Mouse (Mus musculus) neural tube, embryonic 15.5 days (tissue): Measurements from ENCODE around the gene Tlr3. TPM values are rescaled to one million over a fixed set of nuclear protein-coding genes. Genes with fewer than 3 reads are reported as not detected.

Source experiments
- polyA plus RNA-seq: library from polyadenylated mRNA; unstranded; fragments of >200 nt; fragmentation: Nextera tagmentation; extraction: Ambion mirVana; gene quantifications from 2 replicates; pipeline ENCODE4 v1.2.1, GENCODE M21; 2015

Gene Tlr3
- polyA plus RNA-seq, 1 experiment from 2014 or later = 0.84 TPM

Other genes with a start within 250 kb of the Tlr3 start
- gene F11, start 149.0 kb downstream of the Tlr3 start, polyA plus RNA-seq = not detected in 2 replicates
- 0.09 TPM in 1 of 2 replicates, not detected in the other for gene Klkb1, start 116.2 kb downstream of the Tlr3 start, polyA plus RNA-seq
- gene Gm45753, start 102.6 kb downstream of the Tlr3 start, polyA plus RNA-seq = 0.11 TPM in 1 of 2 replicates, not detected in the other
- 1.5 and 1.8 TPM in 2 replicates for gene Cyp4v3, start 77.9 kb downstream of the Tlr3 start, polyA plus RNA-seq
- gene Fam149a, start 28.8 kb downstream of the Tlr3 start, polyA plus RNA-seq = 11.7 and 13.3 TPM in 2 replicates
- 43.4 and 48.8 TPM in 2 replicates for gene Sorbs2, start 96.7 kb upstream of the Tlr3 start, polyA plus RNA-seq